Mouse (Mus musculus) common myeloid progenitor, adult 5-6 weeks (primary cell): Measurements from ENCODE around the gene Tango6. TPM values are rescaled to one million over a fixed set of nuclear protein-coding genes. Genes with fewer than 3 reads are reported as not detected.
A peak's percentile ranks its signal among the peaks of the same experiment; 100 is the strongest.

Experiments
- ATAC-seq: replicated peaks from 2 replicates; pipeline ENCODE4 v1.8.0; 2016; ENCODE audit warnings: low read depth, mild to moderate bottlenecking, moderate TSS enrichment, inconsistent platforms; ENCODE audit not compliant: poor library complexity, severe bottlenecking
- total RNA-seq: library from RNA; stranded (forward); fragments of 200-1000, 187-1606 nt; gene quantifications from 2 replicates; pipeline ENCODE4 v1.2.3, GENCODE M21; 2017

Gene Tango6
- total RNA-seq, 1 experiment from 2014 or later, result 7.9 TPM

GRCm38 (mm10) chr8:106737846-106738245 is 55.0 kb downstream of the Tango6 start:
- no peak for ATAC-seq

- no peak for ATAC-seq
These were observed 59.5 kb downstream of the Tango6 start for GRCm38 (mm10) chr8:106742321-106742720.

- ATAC-seq, result no peak
These were observed 60.5 kb downstream of the Tango6 start for GRCm38 (mm10) chr8:106743361-106743760.

- no peak for ATAC-seq
These were observed 70.6 kb downstream of the Tango6 start for GRCm38 (mm10) chr8:106753436-106753835.

- ATAC-seq, result no peak
These were observed 78.4 kb downstream of the Tango6 start for GRCm38 (mm10) chr8:106761317-106761716.

- ATAC-seq, result 0 out of 2 replicates have a peak, but pooled peaks have one; percentile 22
These were observed 79.1 kb downstream of the Tango6 start for GRCm38 (mm10) chr8:106761867-106762523.

GRCm38 (mm10) chr8:106764529-106764928 is 81.7 kb downstream of the Tango6 start:
- ATAC-seq, result no peak

GRCm38 (mm10) chr8:106765570-106765969 is 82.7 kb downstream of the Tango6 start:
- ATAC-seq, result no peak

- ATAC-seq, result no peak
These were observed 83.9 kb downstream of the Tango6 start for GRCm38 (mm10) chr8:106766736-106767135.

- ATAC-seq, result 0 out of 2 replicates have a peak, but pooled peaks have one; percentile 15
These were observed 86.4 kb downstream of the Tango6 start for GRCm38 (mm10) chr8:106769147-106769805.

GRCm38 (mm10) chr8:106770596-106771179 is 87.8 kb downstream of the Tango6 start:
- ATAC-seq, result no peak

GRCm38 (mm10) chr8:106772094-106772493 is 89.2 kb downstream of the Tango6 start:
- no peak for ATAC-seq

GRCm38 (mm10) chr8:106772501-106772900 is 89.6 kb downstream of the Tango6 start:
- ATAC-seq, result no peak

- ATAC-seq, result no peak
These were observed 91.9 kb downstream of the Tango6 start for GRCm38 (mm10) chr8:106774567-106775320.

GRCm38 (mm10) chr8:106789623-106790022 is 106.8 kb downstream of the Tango6 start:
- ATAC-seq, result no peak

GRCm38 (mm10) chr8:106794820-106795219 is 112.0 kb downstream of the Tango6 start:
- ATAC-seq, result no peak

GRCm38 (mm10) chr8:106799821-106800220 is 117.0 kb downstream of the Tango6 start:
- ATAC-seq, result no peak

- no peak for ATAC-seq
These were observed 118.4 kb downstream of the Tango6 start for GRCm38 (mm10) chr8:106801261-106801660.

GRCm38 (mm10) chr8:106802384-106803137 is 119.7 kb downstream of the Tango6 start:
- ATAC-seq, result peak; percentile 82

GRCm38 (mm10) chr8:106805859-106806258 is 123.0 kb downstream of the Tango6 start:
- no peak for ATAC-seq
